Mouse (Mus musculus) thymus, adult 2 months (tissue): Measurements from ENCODE around the gene P4ha2. TPM values are rescaled to one million over a fixed set of nuclear protein-coding genes. Genes with fewer than 3 reads are reported as not detected.

Experiments used
- DNase-seq: peaks from one replicate; pipeline ENCODE4 v3.0.0; 2021
- H3K27ac ChIP-seq: fragments of 200-500 bp; 2 replicates; pipeline ENCODE4 v1.5.1; 2012; ENCODE audit warnings: low read length, control low read depth; ENCODE audit not compliant: control insufficient read depth, insufficient read depth
- H3K27me3 ChIP-seq: fragments of 200-500 bp; 2 replicates; pipeline ENCODE4 v1.6.1; 2012; ENCODE audit warnings: mild to moderate bottlenecking, low read length, moderate library complexity, mixed read lengths; ENCODE audit not compliant: control insufficient read depth, insufficient read depth
- H3K36me3 ChIP-seq: fragments of 200-500 bp; 2 replicates; pipeline ENCODE4 v1.6.1; 2012; ENCODE audit warnings: mild to moderate bottlenecking, low read length, moderate library complexity; ENCODE audit not compliant: control insufficient read depth, insufficient read depth
- H3K4me1 ChIP-seq: fragments of 200-500 bp; replicated peaks from 2 replicates; pipeline ENCODE4 v1.6.1; 2012; ENCODE audit warnings: low read length; ENCODE audit not compliant: control insufficient read depth, insufficient read depth
- H3K4me3 ChIP-seq: fragments of 200-500 bp; 2 replicates; pipeline ENCODE4 v1.5.1; 2012; ENCODE audit warnings: mild to moderate bottlenecking, low read length, control low read depth, moderate library complexity; ENCODE audit not compliant: control insufficient read depth, insufficient read depth
- CTCF ChIP-seq: fragments of 200-500 bp; IDR thresholded peaks from 2 replicates; pipeline ENCODE4 v1.5.1; 2012; ENCODE audit warnings: mild to moderate bottlenecking, control low read depth, low read length, moderate library complexity, borderline replicate concordance; ENCODE audit not compliant: control insufficient read depth, poor library complexity, insufficient read depth; ENCODE audit errors: extremely low read depth
- POLR2A ChIP-seq: fragments of 200-500 bp; IDR thresholded peaks from 2 replicates; pipeline ENCODE4 v1.6.1; 2012; ENCODE audit warnings: mild to moderate bottlenecking, low read length, control low read depth, moderate library complexity; ENCODE audit not compliant: control insufficient read depth, poor library complexity, insufficient read depth; ENCODE audit errors: extremely low read depth
- WGBS: fragments of 180-500 bp; shearing (Covaris S2); methylation state at CpG from one replicate; pipeline ENCODE4 v1.1.7; 2018; 5-methylcytosine and 5-hydroxymethylcytosine counted together
- polyA plus RNA-seq: library from polyadenylated mRNA; depleted of rRNA; stranded (reverse); fragments of >200 nt; gene quantifications from 2 replicates; pipeline ENCODE4 v1.2.3, GENCODE M21; 2012; rRNA removed

Gene P4ha2
- 4.6 and 4.8 TPM in 2 replicates for polyA plus RNA-seq

DNA sequence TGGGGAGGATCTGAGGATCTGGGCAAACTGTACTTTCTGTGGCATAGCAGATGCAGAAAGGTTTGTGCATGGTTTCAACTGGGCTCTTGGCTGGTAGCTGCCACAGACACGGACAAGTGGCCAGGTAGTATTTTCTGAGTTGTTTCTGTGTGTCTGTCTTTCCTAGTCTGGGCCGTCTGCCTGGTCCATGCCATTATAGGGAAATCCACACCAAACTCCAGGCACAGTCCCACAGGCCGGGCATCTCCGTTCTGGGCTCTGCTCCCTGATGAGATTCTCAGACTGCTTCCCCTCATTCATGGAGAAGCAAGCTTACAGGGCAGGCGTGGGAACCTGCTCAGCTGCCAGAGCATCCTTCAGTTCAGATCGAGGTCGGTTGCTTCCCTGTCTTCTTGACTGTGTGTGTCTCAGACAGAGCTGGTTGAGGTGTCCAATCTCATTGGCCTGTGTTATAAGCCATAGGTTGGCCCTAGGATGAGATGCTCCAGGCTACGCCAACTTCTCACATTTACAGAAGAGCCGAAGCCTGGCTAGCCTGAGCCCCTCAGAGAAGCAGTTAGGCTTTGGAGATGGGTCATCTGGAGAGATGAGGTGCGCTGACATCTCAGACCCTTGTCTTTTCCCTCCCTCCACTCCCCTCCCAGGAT lies at the start of gene P4ha2:
TSS of gene P4ha2 (plus strand) at position 51 of the 647 bp plus-strand sequence.
- Histone ChIP-seq H3K27ac (no peak within 1 kb of the TSS), H3K27me3 (peaks cover 5% of the 10 kb centered on the region; the same call in 1 of the 2 replicates), H3K36me3 (no peaks in the 10 kb centered on the region), H3K4me1 (peaks cover 9% of the 10 kb centered on the region; the same call in 1 of the 2 replicates), H3K4me3 (peak within 1 kb of the TSS; percentile 33)
- DNase-seq = no peak
- 66% methylated on average over 10 of the region's 10 CpGs for WGBS
- TF ChIP-seq POLR2A (no peak), CTCF (no peak)

DNA sequence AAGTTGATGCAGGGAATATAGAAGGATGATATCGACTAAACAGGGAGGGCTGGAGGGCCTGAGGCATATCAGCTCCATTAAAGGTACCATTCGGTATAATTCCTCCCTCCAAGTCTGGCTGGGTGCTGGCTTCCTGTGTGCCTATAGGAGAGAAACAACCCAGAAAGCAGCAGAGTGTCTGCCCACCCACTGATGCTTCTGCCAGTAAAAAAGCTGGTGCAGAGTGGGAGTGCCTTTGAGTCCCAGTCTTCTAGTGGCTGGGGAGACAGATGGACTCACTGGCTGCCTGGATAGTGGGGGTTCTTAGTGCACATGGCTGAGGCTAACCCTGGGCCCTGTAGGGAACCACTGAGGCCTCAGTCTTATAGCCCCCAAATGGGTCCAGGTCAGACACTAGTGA lies 49.7 kb upstream of the P4ha2 start:
- no peak overlapping the region for H3K4me3 ChIP-seq
- H3K27ac ChIP-seq = no peak overlapping the region
- 93% methylated on average over 2 of the region's 2 CpGs for WGBS
- TF ChIP-seq POLR2A (no peak), CTCF (no peak)
- no peaks in the 10 kb centered on the region; the same call in 1 of the 2 replicates for H3K4me1 ChIP-seq
- no peaks in the 10 kb centered on the region for H3K36me3 ChIP-seq
- H3K27me3 ChIP-seq = no peaks in the 10 kb centered on the region
- no peak for DNase-seq

DNA sequence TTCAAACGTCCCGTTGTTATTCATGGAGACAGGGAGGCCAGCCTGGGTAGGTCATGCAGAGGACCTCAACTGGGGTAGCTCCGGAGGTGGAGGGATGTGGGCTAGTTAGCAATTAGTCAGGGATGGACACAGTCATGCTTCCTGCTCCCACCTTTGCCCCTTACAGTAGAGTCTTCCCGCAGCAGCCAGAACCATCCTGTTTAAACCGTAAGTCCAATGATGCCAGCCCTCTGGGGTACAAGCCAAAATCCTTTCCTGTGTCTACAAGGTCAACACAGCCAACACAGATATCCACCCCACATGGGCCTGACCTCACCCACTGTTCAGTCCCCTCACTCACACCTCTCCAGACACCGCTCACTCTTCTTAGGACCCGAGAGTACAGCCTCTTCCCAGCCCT lies 48.7 kb upstream of the P4ha2 start:
- Histone ChIP-seq H3K27ac (no peak overlapping the region), H3K27me3 (no peaks in the 10 kb centered on the region), H3K4me3 (no peak overlapping the region), H3K4me1 (no peaks in the 10 kb centered on the region; the same call in 1 of the 2 replicates), H3K36me3 (no peaks in the 10 kb centered on the region)
- TF ChIP-seq POLR2A (no peak), CTCF (no peak)
- no peak for DNase-seq
- WGBS = 87% methylated on average over 7 of the region's 7 CpGs

GRCm38 (mm10) chr11:54052128-54052527 lies 47.8 kb upstream of the P4ha2 start:
- no peak for DNase-seq
- no peak for TF ChIP-seq POLR2A
- TF ChIP-seq CTCF = no peak
- 95% methylated on average over 5 of the region's 5 CpGs for WGBS
- H3K27me3 ChIP-seq = no peaks in the 10 kb centered on the region
- no peak overlapping the region for H3K27ac ChIP-seq
- H3K4me3 ChIP-seq = no peak overlapping the region
- H3K36me3 ChIP-seq = no peaks in the 10 kb centered on the region
- H3K4me1 ChIP-seq = peaks cover under 1% of the 10 kb centered on the region; the same call in 1 of the 2 replicates

- WGBS = 51% methylated on average over 7 of the region's 7 CpGs
These were observed 46.8 kb upstream of the P4ha2 start for GRCm38 (mm10) chr11:54053090-54053489.

GRCm38 (mm10) chr11:54054257-54054656 lies 45.6 kb upstream of the P4ha2 start:
- no peak overlapping the region for H3K27ac ChIP-seq
- H3K4me3 ChIP-seq = no peak overlapping the region
- 17% methylated on average over 6 of the region's 6 CpGs for WGBS
- no peaks in the 10 kb centered on the region for H3K36me3 ChIP-seq
- H3K27me3 ChIP-seq = no peaks in the 10 kb centered on the region
- TF ChIP-seq CTCF = 0 out of 2 replicates have a peak, but pooled peaks have one; percentile 16
- TF ChIP-seq POLR2A = no peak
- H3K4me1 ChIP-seq = peaks cover 21% of the 10 kb centered on the region
- peak; percentile 62 for DNase-seq

More at GRCm38 (mm10) chr11:54053090-54053489, 46.8 kb upstream of the P4ha2 start:
- no peak overlapping the region for H3K27ac ChIP-seq
- TF ChIP-seq CTCF (no peak), POLR2A (no peak)
- H3K4me1 ChIP-seq = peaks cover 10% of the 10 kb centered on the region
- no peak overlapping the region for H3K4me3 ChIP-seq
- no peak for DNase-seq
- H3K36me3 ChIP-seq = no peaks in the 10 kb centered on the region
- H3K27me3 ChIP-seq = no peaks in the 10 kb centered on the region
